Mouse (Mus musculus): Measurements from ENCODE around the gene Slc52a3.
"Not testable (repeated sequence)": the region's sequence is repeated elsewhere in the genome, so short reads cannot be mapped to it uniquely, and the experiment has no call there.

Gene Slc52a3

GRCm38 (mm10) chr2:151973595-151974562, 22.4 kb upstream of the Slc52a3 start:
- no peak for DNase-seq (ENCODE audit: low spot score)

GRCm38 (mm10) chr2:151975295-151975694, 21.0 kb upstream of the Slc52a3 start:
- DNase-seq (ENCODE audit: low spot score): no peak

GRCm38 (mm10) chr2:151976067-151976466, 20.2 kb upstream of the Slc52a3 start:
- no peak for DNase-seq (ENCODE audit: low spot score)

- DNase-seq (ENCODE audit: low spot score): no peak
Observed at GRCm38 (mm10) chr2:151977689-151978440, 18.4 kb upstream of the Slc52a3 start.

GRCm38 (mm10) chr2:151978494-151978893, 17.8 kb upstream of the Slc52a3 start:
- DNase-seq (ENCODE audit: low spot score): no peak

- peak; percentile 74 for DNase-seq (ENCODE audit: low spot score)
Observed at GRCm38 (mm10) chr2:151979470-151980354, 16.6 kb upstream of the Slc52a3 start, which contains the start of gene Fam110a. TSS of gene Fam110a (minus strand) at chr2:151980219.

GRCm38 (mm10) chr2:151980355-151980693, 16.0 kb upstream of the Slc52a3 start:
- DNase-seq (ENCODE audit: low spot score): no peak

- no peak for DNase-seq (ENCODE audit: low spot score)
Observed at GRCm38 (mm10) chr2:151981268-151981667, 15.0 kb upstream of the Slc52a3 start.

GRCm38 (mm10) chr2:151982476-151982875, 13.8 kb upstream of the Slc52a3 start:
- no peak for DNase-seq (ENCODE audit: low spot score)

GRCm38 (mm10) chr2:151984019-151984418, 12.3 kb upstream of the Slc52a3 start:
- DNase-seq (ENCODE audit: low spot score): no peak

- no peak for DNase-seq (ENCODE audit: low spot score)
Observed at GRCm38 (mm10) chr2:151985426-151986172, 10.7 kb upstream of the Slc52a3 start.

GRCm38 (mm10) chr2:151986958-151987357, 9.4 kb upstream of the Slc52a3 start:
- DNase-seq (ENCODE audit: low spot score): no peak

GRCm38 (mm10) chr2:151988978-151989377, 7.3 kb upstream of the Slc52a3 start:
- DNase-seq (ENCODE audit: low spot score): no peak

GRCm38 (mm10) chr2:151990985-151991394, 5.3 kb upstream of the Slc52a3 start:
- no peak for DNase-seq (ENCODE audit: low spot score)

- DNase-seq (ENCODE audit: low spot score): no peak
Observed at GRCm38 (mm10) chr2:151991446-151991845, 4.9 kb upstream of the Slc52a3 start.

- peak; percentile 52 for DNase-seq (ENCODE audit: low spot score)
Observed at GRCm38 (mm10) chr2:151994350-151995122, 1.8 kb upstream of the Slc52a3 start.

GRCm38 (mm10) chr2:151997190-151997575, 872 bp downstream of the Slc52a3 start:
- DNase-seq (ENCODE audit: low spot score): not testable (repeated sequence)

GRCm38 (mm10) chr2:151997776-151998504, 1.6 kb downstream of the Slc52a3 start:
- DNase-seq (ENCODE audit: low spot score): no peak

GRCm38 (mm10) chr2:151998505-151998899, 2.2 kb downstream of the Slc52a3 start:
- DNase-seq (ENCODE audit: low spot score): no peak

- DNase-seq (ENCODE audit: low spot score): no peak
Observed at GRCm38 (mm10) chr2:151998932-151999331, 2.6 kb downstream of the Slc52a3 start.
